Mouse (Mus musculus): ENCODE measurements around the gene Ezh1.

DNA sequence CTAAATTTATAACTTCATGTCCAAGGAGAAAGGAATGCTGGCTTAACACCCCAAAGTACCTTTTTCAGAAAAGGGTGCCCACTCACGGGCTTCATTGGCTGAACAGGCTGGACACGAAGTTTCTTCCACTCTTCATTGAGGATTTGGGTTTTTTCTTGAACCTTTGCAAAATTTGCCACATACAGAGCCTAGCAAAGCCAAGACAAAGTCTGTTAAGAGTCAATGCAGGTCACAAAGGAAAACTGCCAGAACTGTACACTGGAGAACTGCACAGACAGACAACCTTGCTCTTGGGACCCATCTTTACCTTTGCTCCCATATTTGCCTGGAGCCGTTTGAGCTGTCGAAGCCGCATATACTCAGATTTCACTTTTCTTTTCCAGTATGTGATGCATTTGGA lies 9.3 kb downstream of the Ezh1 start:
- no peak for TF ChIP-seq USF1 (IDR thresholded peaks at IDR 0.05; ENCODE audit: low read depth)
- no peak for TF ChIP-seq CTCF (IDR thresholded peaks at IDR 0.05; ENCODE audit: control insufficient read depth, insufficient read depth, insufficient read length)
- no peak for TF ChIP-seq MYOD1 (IDR thresholded peaks at IDR 0.05; ENCODE audit: control insufficient read depth, insufficient read length, low read depth)

Data from C2C12 (cell line).